Mouse (Mus musculus) testis, postnatal 10 days (tissue): ENCODE measurements at regions not wholly inside any gene's neighbourhood (a gene's known extent, or its start where the extent isn't known, plus 50 kb on each side); places are given as distances from the start of the nearest gene placed in this dataset.

ENCODE experiments used
- DNase-seq: peaks from one replicate; pipeline ENCODE4 v3.0.0; 2021; ENCODE audit warnings: low spot score

DNA sequence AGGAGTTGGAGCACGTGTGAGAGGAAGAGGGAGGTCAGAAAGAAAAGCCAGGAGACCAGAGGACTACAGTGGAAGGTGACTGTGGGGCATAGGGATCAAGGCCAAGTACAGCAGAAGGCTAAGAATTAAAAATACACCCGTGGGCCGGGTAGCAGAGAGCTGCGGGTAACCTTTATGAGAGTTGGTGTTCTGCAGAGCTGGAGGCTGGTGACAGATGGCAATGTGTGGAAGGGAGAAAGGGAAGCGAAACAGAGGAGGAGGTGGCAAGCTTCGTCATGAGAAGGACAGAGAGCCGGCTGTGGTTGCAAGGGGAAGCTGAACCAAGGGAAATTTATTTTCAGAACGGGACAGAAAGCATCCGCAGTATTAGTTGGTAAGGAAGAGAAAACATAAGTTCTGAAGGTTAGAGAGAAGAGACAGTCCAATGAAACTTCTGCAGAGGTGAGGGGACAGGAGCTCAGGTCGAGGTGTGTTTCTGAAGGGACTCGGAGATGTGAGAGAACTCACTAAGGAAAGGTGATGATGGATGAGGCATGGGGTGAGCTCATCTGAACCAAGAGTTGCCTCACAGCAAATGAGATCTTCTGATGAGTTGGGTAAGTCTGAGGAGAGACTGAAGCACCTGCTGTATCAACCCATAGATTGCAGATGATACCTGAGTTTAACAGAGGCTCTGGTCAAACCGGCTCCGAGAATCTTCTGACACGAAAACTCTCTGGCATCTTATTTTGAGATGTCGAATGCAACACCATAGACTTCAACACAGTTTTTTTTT is 200.6 kb downstream of the Gm10260 start:
- DNase-seq, result no peak

DNA sequence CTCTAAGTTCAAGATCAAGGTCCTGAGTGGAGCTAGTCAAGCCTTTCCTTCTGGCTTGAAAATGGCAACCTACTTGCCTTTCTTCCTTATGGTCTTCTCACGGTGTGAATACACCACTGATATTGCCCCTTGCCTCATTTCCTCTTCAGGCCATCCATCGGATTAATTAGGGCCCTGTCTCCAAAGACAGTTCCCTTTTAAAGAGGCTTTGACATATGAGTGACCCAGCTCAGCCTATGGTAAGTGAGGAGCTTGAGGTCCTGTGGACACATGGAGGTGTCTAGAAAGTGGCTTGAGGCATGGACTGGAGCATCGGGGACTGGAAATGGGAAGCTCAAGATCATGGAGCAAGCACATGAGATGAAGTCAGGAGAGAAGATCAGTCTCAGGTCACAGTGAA is 201.5 kb downstream of the Gm10260 start:
- DNase-seq, result no peak

DNA sequence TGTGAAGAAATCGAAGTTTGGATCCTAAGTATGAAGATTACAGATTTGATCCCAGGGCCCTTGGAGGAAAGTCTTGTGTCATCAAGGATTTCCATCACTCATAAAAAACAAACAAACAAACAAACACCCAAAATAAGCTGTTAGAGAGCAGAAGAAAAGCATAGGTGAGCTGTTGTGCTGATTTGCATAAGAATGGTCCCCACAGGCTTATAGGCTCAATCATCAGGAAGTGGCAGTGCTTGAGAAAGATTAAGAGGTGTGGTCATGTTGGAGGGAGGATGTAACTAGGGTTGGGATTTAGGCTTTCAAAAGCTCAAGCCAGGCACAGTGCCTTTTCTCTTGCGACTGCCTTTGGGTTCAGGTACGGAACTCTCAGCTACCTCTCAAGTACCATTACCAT is 205.1 kb downstream of the Gm10260 start:
- no peak for DNase-seq

DNA sequence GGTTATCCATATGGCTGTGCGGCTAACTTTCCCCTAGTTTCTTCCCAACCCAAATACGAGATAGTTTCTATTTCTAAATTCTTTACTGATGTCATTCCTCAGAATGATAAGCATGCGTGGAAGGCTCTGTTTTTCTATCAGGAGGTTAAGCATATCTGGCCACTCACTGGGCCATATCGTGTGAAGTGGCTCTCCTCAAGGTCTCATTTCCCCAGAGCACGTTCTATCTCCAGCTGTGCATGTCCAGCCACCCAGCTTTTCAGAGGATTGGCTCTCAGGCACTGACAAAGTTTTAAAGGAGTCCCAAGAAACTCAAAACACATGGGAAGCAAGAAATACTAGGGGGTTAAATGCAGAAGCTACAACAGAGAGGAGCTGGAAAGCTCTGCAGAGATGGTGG is 205.8 kb downstream of the Gm10260 start:
- DNase-seq, result no peak

DNA sequence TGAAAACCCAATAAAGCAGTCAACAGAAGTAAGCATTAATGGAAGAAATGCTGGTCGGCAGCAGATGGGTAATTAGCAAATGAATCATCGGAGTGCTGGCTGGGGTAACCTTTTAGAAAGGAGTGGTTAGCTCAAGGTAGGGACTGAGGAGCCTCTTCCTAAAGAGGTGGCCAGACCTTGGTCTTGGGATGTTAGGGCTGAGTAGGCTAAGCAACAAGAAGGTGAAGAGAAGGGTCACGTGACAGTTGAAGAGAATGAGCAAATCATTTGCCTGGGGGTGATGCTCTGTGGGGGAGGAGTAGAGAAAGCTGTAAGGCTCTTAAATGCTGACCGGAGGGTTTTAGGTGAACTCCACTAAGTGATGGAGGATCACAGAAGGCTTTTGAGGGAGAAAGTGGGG is 208.2 kb downstream of the Gm10260 start:
- no peak for DNase-seq

DNA sequence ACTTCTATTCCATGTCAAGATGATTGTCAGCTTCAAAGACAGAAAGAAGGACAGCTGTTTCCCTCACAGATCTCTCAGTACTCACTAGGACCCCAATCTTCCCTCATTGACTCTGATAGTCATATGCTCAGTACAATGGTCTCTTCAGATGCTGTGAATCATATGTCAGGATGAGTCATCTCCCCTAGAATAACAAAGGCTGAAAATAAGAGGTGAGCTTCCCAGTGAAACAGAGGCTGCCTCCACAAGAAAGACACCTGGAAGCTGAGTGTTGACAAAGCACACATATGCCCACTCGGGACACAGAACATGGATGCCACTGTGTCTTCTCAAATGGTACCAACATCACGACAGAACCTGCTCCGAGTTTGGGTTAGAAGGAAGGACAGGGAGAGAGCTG is 209.6 kb downstream of the Gm10260 start:
- no peak for DNase-seq

DNA sequence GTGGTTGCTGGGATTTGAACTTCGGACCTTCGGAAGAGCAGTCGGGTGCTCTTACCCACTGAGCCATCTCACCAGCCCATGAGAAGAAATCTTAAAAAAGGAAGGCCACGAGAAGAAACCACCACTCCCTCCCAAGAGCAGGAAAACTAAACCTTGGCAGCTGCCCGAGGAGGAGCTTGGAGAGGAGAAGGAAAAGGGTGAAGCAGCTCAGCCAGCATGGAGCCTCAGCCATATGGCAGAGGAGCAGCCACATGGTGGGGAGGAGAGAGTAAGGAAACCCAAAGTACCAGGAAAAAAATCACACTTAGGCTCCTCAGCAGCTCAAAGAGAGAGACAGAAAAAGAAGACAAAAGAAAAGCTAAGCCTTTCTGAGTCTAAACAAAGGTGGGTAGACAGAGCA is 210.3 kb downstream of the Gm10260 start:
- no peak for DNase-seq

DNA sequence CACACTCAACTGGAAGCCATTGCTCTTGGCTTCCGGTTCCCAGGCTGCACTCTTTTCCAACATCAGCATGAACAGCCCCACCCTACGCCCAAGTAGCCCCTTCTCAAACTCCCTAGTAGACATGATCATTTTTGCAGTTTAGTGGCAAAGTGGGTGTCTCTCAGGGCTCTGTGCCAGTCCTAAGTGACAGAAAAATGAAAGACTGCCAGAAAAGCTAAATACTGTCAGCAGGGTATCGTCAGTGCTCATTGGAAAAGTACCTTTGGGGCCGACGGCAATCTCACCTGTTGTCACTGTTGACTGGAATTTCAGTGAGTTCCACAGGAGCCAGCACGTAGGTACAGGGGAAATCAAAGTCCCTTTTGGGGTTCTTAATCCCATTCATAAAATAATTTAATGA is 211.0 kb downstream of the Gm10260 start:
- DNase-seq, result no peak

DNA sequence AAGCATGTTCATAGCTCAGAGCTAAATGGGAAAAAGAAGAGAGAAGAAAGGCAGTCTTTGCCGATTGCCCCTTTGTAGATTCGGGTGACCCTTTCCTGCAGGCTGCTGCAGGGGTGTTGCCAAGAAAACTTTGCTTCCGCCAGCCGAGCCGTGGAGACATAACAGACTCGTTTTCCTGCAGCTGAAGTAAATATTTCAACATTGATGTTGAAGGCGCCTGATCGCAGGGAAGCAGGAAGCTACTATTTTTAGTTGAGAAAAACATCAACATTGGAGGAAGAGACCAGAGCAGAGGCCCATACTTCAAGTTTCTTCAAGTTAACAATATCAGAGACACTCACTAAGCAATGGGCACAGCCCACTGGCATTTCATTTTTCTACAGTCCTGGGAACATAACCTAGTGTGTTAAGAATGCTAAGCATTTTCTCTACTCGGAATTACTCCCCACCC is 211.9 kb downstream of the Gm10260 start:
- DNase-seq, result peak; percentile 55

DNA sequence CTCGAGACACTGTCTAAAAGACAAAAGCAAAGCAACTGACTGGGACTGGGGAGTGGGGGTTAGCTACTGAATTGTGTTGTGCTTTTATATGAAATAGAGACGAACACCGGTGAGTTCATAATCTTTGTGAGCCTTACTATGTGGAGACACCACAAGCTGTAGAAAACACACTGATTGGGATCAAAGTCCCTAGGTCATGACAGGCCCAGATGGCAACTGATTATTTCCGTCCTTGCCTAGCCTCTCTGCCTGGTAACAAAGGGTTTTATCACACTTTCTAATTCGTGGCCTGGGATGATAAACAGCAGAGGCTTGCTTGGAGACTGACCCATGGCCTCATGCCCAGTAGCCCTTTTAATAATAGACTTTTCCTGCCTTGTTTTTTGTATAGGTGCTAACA is 213.5 kb downstream of the Gm10260 start:
- no peak for DNase-seq

DNA sequence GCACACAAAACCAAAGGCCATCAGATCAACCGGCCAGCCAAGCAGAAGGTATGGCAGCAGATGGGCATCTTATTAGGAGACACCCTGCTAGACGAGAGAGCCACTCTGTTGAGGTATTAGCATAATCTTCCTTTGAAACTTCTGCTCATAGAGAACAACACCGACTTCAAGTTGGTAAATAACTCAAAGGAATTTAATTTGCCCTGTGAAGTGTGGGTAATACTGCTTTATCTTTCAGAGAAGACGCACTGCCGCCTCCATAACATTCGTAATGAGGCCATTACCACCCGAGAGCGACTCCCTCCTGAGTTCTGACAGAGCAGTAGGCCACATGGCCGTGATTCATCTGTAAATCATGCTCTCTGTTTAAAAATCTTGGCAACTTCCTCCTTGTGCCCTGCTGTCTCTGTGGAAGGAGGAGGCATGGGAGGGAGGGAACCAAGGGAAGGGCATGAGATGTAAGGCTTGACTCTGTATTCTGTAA is 214.4 kb downstream of the Gm10260 start:
- no peak for DNase-seq

DNA sequence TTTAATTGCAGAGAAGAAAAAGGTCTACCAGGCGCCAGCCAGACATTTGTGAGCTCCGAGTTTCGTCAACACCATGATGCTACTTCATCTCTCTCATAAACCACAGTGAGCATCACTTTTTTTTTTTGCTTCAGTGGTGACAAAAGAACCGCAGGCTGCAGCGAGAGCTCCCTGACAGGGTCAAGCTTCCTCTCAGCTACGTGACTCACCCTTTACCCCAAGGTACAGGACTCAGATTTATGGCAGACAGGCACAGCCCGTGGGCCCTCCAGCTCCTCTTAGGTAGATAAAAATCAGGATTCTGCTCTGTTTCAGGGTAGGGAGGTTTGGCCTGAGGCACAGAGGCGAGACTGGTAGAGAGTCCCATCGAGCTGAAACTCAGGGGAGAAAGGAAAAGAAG is 220.7 kb downstream of the Gm10260 start:
- no peak for DNase-seq

DNA sequence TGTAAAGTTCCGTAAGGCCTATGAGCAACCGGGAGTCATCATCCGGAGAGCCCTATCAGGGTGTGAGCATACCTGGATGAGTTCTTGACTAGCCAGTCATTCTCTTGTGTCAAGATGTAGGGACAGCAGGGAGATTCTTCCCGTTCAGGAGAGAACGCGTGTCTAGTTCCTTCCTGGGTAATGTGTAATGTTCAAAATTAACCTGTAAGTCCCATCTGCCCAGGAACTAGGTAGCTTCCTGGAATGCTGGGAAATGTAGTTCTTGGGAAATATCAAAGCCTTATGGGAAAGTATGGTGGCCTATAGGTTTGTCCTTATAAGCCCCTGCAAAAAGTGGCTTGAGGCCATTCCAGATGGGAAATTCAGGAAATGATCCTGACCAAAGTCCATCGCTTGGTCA is 222.0 kb downstream of the Gm10260 start:
- no peak for DNase-seq

DNA sequence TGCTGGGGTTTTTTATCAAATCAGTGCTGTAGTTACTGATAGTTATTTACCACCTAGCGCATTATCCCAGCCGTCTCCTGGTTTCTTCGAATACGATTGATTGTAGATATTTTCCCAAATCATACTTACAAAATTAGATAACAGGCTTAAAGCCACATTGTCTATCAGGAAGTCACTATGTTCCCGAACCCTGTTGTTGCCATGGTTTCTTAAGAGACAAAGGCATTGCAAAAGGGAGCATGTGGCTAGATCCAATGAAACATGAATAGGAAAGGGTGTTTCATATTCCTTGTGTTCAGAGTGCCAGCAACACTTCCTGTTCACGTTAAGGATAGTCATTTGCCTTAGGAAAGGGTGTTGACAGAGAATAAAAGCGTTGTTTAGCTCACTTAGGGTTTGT is 222.7 kb downstream of the Gm10260 start:
- DNase-seq, result no peak

DNA sequence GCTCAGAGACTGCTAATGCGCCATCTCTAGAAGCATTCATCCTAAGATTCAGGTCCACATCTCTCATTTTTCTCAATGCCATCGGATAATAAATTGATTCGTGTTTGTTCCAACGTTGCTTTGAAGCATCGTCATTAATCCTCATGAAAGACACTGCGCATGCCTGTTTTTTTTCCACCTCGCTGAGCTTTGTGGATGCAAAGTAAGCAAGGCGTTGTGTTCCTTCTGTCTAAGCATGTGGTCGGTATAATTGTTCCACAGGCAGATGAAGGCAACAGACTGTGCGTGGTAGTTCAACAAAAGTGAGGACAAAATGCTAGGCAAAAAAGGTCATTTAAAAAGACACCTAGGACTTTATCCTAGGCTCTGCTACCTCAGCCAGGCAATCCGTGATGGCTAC is 223.2 kb downstream of the Gm10260 start:
- DNase-seq, result no peak

DNA sequence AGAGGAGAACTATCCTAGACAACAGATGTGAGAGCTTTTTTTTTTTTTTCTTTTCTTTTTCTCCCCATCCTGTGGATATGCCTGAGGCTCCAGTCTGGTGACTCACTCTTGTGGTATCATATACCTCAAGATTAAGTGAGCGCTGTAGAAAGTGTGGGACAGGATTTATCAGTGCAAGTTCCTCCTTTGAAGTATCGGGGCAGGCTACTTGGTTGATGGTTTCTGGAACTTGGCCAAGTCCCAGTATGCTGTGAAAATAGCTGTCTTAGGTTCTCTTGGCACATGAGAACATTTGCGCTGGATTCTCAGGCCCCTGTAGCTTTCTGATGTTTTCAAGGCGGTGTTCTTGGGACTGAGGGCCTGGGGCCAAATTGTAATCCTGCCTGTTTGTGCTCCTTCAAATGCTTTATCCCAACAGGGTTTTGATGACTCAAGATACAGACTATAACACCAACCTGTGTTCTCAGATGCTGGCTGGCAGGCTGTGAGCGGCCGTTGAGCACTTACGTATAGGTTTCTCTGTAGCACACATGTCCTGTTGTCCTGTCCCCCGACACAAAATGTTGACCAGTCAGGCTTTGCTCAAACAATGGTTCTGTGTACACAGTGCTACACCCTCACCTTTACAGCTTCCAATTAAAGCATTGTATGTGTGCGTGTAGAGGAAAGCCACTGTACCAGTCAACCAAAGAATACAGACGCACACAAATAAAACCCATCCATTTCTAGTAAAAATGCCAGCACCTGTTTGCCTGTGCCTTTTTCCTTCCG is 226.4 kb downstream of the Gm10260 start:
- DNase-seq, result no peak

DNA sequence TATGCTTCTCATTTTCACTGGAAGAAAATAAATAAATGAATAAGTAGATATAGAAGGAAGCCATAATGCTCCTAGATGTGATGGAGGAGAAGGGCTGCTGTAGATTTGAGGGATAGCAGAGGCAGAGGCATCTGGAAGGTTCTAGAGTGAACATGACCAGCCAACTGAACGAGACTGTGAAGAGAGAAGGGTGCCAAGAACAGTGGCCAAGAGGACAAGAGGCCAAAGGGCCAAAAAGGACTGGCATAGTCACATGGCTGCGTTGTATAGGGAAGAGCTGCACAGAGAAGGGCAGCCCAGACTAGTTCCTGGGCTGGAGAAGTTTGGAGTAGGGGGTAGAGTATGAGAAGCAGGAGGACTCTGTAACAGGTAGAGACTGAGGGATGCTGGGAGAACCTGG is 229.3 kb downstream of the Gm10260 start:
- DNase-seq, result no peak

DNA sequence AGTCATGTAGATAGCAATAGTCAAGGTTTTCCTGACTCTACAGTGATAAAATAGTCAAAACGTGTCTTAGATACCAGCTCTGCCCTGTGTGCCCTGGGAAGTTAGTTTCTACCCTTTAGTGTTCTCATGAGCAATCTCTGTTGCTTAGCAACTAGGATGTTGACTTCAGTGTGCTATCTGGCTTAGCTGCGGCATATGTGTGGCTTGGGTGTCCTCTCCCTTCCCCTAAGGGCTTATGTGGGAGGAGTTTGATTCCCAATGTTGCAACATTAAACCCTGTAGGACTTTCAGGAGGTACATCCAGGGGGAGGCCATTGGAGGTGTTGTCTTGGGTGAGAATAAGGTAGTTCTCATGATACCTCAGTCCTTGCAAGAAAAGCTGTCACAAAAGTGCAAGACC is 229.9 kb downstream of the Gm10260 start:
- no peak for DNase-seq

DNA sequence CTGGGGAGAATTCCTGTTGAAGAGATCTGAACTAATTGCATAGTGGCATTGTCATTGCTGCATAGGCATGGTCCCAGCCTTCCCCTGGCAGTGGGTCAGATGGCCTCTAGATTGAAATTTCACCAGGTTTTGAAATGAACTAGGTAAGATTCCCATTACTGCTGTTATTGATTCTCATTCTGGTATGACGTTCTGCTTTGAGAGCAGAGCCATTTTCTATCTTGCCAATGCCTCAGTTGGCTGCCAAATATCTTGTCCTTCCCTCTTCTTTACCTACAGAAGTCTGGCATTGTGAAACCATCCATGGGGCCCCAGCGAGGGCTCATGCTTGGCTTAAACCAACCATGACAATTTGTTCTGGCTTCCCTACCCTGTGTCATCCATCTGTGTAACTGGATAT is 232.5 kb downstream of the Gm10260 start:
- no peak for DNase-seq

DNA sequence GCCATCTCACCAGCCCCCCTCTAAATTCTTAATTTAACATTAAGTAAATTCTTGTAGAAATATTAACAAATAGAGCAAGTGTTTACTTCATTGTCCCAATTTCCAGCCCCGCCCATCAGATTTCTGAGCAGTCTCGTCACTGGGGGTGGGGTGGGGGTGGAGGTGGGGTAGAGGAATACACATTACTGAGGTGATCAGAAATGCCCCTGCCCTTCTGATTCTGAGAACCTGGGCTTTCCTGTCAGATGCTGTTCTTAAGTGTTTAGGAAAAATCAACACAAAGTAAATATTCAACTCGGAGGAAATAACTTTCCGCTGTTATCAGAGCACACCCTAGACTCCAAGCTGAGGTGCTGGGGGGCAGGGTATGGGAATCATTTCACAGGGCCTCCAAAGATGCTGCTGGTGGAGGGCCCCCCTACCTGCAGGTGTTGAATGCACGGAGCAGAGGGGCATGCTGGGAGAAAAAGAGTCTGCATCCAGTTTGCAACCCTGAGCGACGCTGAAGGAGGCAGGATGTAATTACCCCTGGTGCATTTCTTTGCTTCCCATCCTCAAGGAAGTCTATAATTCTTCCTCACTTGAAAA is 235.5 kb downstream of the Gm10260 start:
- DNase-seq, result no peak

DNA sequence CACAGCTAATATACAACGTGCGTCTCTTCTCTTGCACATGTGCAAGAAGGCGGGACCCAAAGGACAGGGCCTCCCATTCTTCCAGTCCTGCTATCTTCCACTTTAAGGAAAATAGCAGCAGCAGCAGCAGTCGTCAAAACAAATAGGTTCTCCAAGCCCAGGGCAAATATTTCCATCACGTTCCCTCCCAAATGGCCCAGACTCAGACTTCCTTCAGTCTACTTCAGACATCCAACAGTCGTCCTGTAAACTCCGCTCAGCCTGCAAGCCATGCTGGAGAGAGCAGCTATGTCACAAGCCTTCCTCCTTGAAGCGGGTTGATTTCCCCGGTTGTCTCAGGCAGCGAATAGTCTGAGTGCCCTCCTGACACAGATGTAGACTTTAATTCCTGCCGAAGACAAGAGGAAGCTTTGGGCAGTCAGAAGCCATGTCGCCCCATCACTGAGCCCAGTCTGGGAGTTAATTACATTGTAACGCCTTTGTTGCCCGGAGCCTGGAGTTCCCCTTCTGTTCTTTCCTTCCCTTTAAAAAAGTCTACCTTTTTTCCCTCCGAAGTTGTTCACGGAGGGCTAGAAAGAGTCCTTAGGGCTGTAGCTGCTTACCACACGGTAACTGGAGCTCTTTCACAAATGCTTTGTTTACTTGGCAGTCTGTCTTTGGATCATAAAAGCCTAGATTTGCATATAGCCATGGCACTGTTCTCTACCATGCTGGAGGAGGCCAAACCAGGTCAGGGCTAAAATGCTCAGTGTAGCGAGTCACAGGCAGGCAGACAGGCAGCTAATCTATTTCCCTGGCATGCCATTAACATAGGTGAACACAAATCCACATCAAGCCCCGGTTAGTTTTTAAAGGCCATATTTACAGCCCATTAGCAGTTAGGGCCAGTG is 236.7 kb downstream of the Gm10260 start:
- no peak for DNase-seq

DNA sequence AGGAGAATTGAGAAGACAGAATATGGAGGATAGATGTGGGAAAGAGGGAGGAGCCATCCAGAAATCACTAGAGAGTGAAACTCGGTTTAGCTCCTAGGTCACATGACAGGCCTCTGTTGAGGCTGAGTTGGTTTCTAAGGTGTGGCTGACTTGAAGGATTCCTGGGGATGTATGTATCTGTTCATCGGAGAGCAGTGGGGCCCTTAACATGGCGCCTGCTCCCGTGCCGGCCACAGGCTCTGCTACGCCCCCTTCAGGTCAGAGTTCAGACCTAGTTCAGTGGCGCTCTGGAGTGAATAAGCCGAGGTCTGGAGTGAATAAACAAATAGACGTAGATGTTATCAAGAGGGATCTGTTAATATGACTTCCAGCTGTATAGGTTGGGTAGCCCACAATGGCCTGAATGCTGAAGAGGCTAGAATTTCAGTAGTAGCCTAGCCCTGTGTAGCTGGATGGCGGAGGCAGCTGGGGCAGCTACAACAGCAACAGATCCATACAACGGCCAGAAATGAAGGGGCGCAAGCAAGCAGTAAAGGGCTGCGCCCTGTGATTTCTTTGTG is 239.4 kb downstream of the Gm10260 start:
- DNase-seq, result no peak
